Mouse (Mus musculus): Measurements from ENCODE around the gene Dut.

The Dut gene

GRCm38 (mm10) chr2:125247108-125247961 is at the start of gene Dut:
TSS of gene Dut (plus strand) at chr2:125247190.
- DNase-seq (ENCODE audit: low spot score), result peak; percentile 95

GRCm38 (mm10) chr2:125208894-125209596 is 37.9 kb upstream of the Dut start:
- DNase-seq (ENCODE audit: low spot score), result no peak

GRCm38 (mm10) chr2:125211831-125212510 is 35.0 kb upstream of the Dut start:
- no peak for DNase-seq (ENCODE audit: low spot score)

GRCm38 (mm10) chr2:125214592-125214991 is 32.4 kb upstream of the Dut start:
- peak; percentile 75 for DNase-seq (ENCODE audit: low spot score)

- DNase-seq (ENCODE audit: low spot score), result no peak
Observed at GRCm38 (mm10) chr2:125217286-125217685, 29.7 kb upstream of the Dut start.

GRCm38 (mm10) chr2:125218566-125218965 is 28.4 kb upstream of the Dut start:
- no peak for DNase-seq (ENCODE audit: low spot score)

- no peak for DNase-seq (ENCODE audit: low spot score)
Observed at GRCm38 (mm10) chr2:125219268-125219667, 27.7 kb upstream of the Dut start.

- DNase-seq (ENCODE audit: low spot score), result no peak
Observed at GRCm38 (mm10) chr2:125221673-125222072, 25.3 kb upstream of the Dut start.

GRCm38 (mm10) chr2:125228472-125229409 is 18.2 kb upstream of the Dut start:
- DNase-seq (ENCODE audit: low spot score), result no peak

GRCm38 (mm10) chr2:125232183-125232582 is 14.8 kb upstream of the Dut start:
- DNase-seq (ENCODE audit: low spot score), result no peak

GRCm38 (mm10) chr2:125233537-125233936 is 13.5 kb upstream of the Dut start:
- DNase-seq (ENCODE audit: low spot score), result no peak

- DNase-seq (ENCODE audit: low spot score), result no peak
Observed at GRCm38 (mm10) chr2:125234049-125234448, 12.9 kb upstream of the Dut start.

- DNase-seq (ENCODE audit: low spot score), result no peak
Observed at GRCm38 (mm10) chr2:125245545-125246285, 1.3 kb upstream of the Dut start.

GRCm38 (mm10) chr2:125246669-125247068 is 321 bp upstream of the Dut start:
- DNase-seq (ENCODE audit: low spot score), result no peak

GRCm38 (mm10) chr2:125247962-125248235 is 909 bp downstream of the Dut start:
- DNase-seq (ENCODE audit: low spot score), result no peak

- DNase-seq (ENCODE audit: low spot score), result no peak
Observed at GRCm38 (mm10) chr2:125248256-125248655, 1.3 kb downstream of the Dut start.

GRCm38 (mm10) chr2:125249339-125249738 is 2.3 kb downstream of the Dut start:
- no peak for DNase-seq (ENCODE audit: low spot score)

GRCm38 (mm10) chr2:125249874-125250273 is 2.9 kb downstream of the Dut start:
- no peak for DNase-seq (ENCODE audit: low spot score)

GRCm38 (mm10) chr2:125251781-125252180 is 4.8 kb downstream of the Dut start:
- DNase-seq (ENCODE audit: low spot score), result no peak

GRCm38 (mm10) chr2:125252275-125252674 is 5.3 kb downstream of the Dut start:
- peak; percentile 49 for DNase-seq (ENCODE audit: low spot score)

- no peak for DNase-seq (ENCODE audit: low spot score)
Observed at GRCm38 (mm10) chr2:125253699-125254098, 6.7 kb downstream of the Dut start.
